Mouse (Mus musculus): Measurements from ENCODE around the gene Plppr3. TPM values are rescaled to one million over a fixed set of nuclear protein-coding genes. Genes with fewer than 3 reads are reported as not detected.
A peak's percentile ranks its signal among the peaks of the same experiment; 100 is the strongest.

Plppr3 gene
- total RNA-seq, 2 experiments from 2014 or later: 72.1 to 91.6 TPM

DNA sequence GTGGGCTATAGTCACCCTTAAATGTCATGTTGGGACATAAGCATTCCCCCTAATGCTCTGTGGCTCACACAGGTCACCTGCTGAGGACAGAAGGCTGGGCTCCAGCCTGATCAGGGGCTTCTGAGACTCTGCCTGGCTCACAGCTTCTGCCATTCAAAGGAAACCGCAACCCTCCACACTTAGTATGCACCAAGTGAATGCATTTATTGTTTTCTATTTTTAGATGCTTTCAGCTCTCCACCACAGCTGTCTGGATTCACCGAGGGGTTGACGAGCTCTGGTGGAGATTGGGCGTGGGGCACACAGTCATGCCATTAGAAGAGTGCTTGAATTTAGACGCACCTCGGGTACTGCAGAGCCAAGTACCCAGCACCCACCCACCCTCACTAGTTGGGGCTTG, 1.1 kb downstream of the Plppr3 start:
- no peak for ATAC-seq (replicated peaks; ENCODE audit: poor library complexity, severe bottlenecking)

DNA sequence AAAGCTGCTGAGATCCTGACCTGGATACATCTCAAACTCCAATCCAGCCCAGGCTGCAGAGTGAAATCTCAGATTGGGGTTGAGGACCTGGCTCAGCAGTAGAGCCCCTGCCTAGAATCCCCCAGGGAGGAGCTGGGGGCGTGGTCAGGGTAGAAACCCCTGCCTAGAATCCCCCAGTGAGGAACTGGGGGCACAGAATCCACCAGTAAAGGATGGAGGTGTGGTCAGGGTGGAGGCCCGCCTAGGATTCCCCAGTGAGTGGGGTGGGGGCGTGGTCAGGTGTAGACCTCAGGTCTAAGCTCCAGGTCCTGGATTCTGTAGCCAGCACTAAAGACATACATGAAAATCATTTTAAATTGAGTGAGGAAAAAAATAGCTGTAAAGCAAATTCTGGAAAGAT, 1.6 kb downstream of the Plppr3 start:
- ATAC-seq (replicated peaks; ENCODE audit: poor library complexity, severe bottlenecking): no peak

DNA sequence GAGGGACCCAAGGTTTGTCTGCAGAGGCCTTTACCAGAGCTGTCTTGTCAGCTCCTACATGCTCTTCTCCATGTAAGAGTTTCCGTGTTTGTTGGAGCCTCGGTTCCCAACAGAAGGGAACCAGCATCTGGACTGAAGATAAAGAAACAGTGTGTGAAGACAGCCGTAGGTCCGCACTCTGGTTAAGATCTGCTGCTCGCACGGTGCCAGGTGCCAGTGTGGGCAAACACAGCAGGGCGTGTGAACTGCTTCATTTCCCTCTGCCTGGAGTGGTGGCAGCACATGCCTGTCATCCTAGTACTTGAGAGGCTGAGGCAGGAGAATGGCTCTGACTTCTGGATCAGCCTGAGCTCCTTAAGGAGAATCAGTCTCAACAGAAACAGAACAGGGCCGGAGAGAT, 2.6 kb downstream of the Plppr3 start:
- no peak for ATAC-seq (replicated peaks; ENCODE audit: poor library complexity, severe bottlenecking)

DNA sequence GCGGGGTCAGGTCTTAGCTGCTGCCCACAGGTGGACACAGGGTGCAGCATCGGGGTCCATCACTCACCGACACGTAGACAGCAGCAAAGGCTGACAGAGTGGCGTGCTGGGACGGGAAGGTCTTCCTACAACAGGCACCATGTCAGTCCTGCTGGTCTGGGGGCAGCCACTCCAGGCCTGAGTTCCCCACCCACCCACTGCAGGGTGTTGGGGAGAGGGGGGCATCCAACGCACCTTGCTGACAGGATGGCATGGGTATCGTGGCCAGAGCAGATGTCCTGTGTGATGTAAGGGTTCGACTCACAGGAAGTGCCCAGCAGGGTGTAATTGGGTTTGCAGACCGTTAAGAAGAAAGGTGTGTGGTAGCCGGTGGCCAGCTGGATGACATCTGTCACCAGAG, 7.8 kb downstream of the Plppr3 start:
- ATAC-seq (replicated peaks; ENCODE audit: poor library complexity, severe bottlenecking): no peak

DNA sequence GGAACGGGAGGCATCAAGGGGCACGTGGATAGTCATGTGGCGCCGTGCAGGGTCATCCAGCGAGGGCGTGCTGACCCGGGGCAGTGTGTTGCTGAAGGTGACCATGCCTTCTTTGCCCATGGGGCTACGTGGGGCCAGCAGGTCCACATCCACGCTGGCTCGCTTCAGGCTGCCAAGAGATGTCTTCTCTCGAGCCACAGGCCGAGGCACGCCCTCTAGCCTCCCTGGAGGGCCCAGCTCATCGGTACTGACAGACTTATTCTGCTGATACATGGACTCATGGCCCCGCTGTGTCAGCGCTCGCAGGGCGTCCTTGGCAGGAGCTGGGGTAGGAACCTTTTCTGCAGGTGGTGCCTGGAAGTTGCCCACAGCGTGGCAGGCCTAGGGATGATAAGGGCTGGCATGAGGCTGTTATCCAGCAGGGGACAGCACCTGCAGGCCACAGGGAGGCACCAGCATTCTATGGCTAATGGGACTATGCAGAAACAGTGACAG, 8.6 kb downstream of the Plppr3 start:
- peak; percentile 50 for ATAC-seq (replicated peaks; ENCODE audit: poor library complexity, severe bottlenecking)

DNA sequence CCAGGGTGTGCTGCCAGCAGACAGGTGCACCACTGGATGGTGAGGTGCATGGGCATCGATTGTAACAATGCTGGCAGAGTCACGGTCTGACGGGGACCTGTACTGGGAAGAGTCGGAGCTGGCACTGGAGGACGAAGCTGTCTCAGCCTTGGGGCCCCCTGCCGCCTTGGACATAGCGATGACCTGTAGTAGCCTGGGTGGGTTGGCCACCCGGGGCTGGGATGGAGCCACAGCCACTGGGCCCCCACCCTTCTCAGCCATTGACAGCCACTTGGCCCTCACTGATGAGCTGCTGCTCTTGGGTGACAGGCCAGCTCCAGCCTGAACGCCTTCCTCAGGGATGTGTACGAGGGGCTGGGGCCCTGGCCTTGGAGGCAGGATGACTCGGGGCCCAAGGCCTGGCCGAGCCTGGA, 9.2 kb downstream of the Plppr3 start:
- ATAC-seq (replicated peaks; ENCODE audit: poor library complexity, severe bottlenecking): 0 out of 2 replicates have a peak, but pooled peaks have one; percentile 7

DNA sequence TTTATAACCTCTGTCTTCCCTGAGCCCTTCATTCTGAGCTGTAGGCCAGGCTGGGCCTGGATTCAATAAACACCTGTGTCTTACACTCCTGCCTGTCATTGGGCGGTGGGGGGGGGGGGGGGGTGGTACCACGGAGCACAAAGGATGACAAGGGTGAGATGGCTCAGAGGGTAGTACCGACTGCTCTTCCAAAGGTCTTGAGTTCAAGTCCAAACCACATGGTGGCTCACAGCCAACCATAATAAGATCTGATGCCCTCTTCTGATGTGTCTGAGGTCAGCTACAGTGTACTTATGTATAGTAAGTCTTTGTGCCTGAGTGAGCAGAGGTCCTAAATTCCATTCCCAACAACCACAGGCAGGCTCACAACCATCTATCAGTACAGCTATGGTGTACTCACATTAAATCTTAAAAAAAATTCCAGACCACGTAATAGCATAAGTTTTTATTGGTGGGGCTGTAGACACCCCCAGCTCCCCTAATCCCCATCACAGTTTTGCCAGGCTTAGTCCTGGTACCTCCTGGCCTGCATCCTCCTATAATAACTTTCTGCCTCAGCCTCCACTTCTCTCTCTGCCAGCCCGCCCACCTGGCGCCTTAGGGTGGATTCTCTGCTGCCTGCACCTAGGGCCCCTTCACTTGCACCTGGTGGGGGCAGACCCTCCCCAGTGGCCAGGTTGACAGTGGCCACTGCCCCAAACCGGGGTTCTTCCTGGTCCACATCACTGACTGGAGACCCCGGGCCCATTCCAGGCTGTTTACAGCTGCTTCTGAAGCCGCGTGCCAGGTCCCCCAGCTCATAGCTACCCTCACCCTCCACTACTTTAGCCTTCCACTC, 9.9 kb downstream of the Plppr3 start:
- no peak for ATAC-seq (replicated peaks; ENCODE audit: poor library complexity, severe bottlenecking)

DNA sequence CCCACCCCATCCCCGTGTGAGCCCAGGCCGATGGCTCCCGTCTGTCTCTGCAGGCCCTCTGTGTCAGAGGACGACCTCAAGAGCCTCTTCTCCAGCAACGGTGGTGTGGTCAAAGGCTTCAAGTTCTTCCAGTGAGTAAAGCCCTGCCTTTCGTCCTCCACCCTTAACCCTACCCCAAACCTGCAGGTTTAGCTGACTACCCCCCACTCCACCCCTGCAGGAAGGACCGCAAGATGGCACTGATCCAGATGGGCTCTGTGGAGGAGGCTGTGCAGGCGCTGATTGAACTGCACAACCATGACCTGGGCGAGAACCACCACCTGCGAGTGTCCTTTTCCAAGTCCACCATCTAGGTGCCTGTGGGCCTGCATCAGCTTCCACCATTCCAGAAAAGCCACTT, 11.5 kb downstream of the Plppr3 start:
- no peak for ATAC-seq (replicated peaks; ENCODE audit: poor library complexity, severe bottlenecking)

DNA sequence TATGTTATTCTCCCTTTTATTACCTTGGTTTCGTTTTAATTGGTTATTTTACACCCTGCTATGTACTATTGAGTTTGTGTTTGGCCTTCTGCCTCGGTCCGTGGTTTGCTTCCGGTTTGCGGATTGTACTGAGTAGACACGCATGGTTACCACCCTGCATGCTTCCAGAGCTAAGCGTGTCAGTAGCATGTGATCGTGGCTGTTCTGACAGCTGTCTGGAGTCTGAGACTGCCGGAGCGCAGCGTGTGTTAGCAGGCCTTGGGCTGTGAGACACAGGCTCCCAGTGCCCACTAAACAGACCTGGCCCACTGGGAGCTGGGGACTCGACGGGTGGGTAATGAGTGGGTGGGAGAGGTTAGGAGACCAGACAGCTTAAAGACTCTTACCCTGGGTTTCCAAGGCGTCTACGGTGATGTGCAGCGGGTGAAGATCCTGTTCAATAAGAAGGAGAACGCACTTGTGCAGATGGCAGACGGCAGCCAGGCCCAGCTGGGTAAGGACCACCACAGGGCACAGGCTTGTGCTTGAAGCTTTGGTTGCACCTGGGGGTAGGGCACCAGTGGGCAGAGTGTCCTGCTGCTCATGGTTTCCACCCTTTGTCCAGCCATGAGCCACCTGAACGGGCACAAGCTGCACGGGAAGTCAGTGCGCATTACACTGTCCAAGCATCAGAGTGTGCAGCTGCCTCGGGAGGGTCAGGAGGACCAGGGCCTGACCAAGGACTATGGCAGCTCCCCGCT, 12.2 kb downstream of the Plppr3 start:
- ATAC-seq (replicated peaks; ENCODE audit: poor library complexity, severe bottlenecking): no peak

DNA sequence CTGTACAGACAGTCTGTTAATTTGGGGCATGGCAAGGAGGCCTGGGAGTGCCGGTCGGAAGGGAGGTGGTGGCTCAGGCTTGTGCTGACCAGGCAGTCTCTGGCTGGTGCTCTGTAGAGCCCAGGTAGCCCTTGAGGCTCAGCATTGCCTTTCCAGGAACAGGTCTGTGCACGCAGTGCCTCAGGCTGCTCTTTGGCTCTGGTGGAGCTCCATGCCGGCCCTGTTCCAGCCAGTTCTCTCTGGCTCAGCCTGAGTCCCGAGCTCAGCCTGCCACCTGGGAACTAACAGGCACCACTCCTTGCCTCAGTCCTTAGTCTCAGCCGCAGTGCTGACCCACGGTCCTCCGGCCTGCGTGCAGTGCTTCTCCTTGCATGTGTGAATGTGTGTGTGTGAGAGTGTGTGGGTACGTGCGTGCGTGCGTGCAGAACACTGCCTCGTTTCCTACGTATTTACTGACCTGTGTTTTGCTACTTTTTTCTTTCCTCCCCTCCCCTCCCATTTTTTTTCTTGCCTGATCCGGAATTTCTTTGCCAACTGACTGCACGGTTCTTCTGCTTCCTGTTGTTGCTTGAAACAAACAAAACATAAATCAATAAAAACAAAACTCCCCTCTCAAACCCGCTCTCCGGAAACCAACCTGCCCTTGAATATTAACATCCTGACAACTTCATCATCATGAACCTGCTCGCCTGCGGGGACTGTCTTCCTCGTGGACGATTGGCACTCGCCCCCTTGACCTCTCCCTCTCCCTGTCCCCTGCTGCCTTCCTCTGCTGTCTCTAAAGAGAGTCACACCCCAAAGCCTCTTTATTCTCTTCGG, 13.0 kb downstream of the Plppr3 start:
- ATAC-seq (replicated peaks; ENCODE audit: poor library complexity, severe bottlenecking): no peak

DNA sequence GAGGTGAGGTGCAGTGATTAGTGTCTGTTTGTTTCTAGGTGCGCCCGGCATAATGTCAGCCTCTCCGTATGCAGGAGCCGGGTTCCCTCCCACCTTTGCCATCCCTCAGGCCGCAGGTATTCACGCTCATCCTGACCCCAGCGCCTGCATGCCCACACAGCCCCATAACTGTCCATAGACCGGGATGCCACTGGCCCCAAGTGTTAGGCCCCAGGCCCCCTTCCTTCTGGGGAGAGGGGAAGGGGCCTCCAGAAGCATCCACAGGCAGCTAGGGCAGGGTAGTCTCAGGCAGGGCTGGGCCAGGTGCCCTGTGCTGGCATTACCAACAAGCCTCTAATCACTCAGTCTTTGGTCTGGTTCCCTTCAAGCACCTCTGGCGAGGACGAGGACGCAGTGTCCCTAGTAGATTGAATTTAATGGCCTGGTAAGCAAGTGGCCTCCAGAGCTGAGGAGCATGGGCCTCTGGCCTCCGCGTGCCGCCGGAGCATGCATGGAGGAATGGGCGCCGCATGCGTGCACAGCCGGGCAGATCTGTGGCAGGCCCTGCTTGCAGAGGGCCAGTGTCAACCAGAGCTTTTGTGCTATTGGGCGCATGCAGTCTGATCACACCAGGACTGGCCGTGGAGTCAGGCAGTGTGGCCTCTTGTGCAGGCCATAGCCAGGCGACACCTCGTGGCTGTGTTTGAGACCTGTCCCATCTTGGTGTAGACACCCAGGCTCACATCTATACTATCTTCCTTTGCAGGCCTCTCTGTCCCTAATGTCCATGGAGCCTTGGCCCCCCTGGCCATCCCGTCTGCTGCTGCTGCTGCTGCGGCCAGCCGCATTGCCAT, 14.1 kb downstream of the Plppr3 start:
- no peak for ATAC-seq (replicated peaks; ENCODE audit: poor library complexity, severe bottlenecking)

DNA sequence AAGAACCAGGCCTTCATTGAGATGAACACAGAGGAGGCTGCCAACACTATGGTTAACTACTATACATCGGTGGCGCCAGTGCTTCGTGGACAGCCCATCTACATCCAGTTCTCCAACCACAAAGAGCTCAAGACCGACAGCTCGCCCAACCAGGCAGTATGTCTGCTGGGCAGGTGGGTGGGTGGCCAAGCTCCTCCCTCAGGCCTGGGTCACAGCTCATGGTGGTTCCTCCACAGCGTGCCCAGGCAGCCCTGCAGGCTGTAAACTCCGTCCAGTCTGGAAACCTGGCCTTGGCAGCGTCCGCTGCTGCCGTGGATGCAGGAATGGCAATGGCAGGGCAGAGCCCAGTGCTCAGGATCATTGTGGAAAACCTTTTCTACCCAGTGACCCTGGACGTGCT, 15.3 kb downstream of the Plppr3 start:
- ATAC-seq (replicated peaks; ENCODE audit: poor library complexity, severe bottlenecking): no peak

DNA sequence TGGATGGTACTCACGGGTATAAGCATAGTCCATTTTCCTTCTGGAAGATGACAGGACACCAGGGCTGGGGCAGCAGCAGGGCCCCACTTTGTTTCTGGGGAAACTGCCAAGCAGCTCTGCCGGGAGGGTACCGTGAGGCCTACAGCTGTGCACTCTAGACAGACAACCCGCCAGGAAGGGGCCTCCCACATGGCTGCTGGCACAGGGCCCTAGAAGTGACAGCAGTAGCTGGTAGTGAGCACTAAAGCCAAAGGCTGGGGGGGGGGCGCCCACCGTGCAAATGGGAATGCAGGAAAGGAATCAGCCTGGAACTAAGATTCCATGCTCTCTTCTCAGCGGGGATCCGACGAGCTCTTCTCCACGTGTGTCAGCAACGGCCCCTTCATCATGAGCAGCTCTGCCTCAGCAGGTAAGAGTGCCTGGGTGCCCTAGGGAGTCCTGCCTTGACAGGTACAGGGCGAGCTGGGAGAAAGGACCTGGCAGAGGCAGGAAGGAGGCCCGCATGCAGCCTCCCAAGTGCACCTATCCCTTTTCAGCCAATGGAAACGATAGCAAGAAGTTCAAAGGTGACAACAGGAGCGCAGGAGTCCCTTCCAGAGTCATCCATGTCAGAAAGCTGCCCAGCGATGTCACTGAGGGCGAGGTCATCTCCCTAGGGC, 15.9 kb downstream of the Plppr3 start:
- no peak for ATAC-seq (replicated peaks; ENCODE audit: poor library complexity, severe bottlenecking)

DNA sequence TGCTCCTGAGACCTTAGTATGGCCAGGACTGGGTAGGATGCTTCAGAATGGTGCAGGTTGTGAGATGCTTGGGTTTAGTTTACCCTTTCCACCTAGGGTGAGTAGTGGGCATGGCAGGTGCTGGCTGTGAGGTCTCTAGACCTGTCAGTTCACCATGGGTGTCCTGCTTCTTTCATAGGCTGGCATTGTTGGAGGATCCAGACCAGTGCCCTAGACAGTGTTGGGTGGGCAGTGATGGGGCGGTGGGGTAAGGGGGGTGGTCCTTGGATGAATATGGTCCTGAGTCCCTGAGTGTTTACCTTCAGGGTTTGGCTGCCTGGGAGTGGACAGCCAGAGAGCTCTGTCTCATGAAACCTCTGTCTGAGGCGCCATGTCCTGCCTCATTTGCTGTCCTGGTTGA, 16.5 kb downstream of the Plppr3 start:
- no peak for ATAC-seq (replicated peaks; ENCODE audit: poor library complexity, severe bottlenecking)

DNA sequence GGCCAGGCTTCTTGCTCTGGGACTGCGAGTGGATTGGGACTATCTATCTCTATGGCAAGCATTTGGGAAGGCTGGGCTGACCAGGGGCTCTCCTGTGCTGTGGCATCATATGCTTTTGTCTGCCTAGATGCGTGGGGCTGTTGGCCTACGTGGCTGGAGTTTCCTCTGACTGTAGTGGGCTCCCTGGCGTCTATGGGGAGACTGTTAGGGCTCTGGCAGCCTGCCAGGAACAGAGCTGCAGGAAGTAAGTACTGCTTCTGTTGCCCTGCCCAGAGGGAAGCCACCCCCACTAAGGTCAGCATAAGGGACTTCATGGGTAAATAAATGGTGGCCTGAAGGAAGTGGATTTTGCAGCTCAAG, 17.0 kb downstream of the Plppr3 start:
- peak; percentile 19 for ATAC-seq (replicated peaks; ENCODE audit: poor library complexity, severe bottlenecking)

DNA sequence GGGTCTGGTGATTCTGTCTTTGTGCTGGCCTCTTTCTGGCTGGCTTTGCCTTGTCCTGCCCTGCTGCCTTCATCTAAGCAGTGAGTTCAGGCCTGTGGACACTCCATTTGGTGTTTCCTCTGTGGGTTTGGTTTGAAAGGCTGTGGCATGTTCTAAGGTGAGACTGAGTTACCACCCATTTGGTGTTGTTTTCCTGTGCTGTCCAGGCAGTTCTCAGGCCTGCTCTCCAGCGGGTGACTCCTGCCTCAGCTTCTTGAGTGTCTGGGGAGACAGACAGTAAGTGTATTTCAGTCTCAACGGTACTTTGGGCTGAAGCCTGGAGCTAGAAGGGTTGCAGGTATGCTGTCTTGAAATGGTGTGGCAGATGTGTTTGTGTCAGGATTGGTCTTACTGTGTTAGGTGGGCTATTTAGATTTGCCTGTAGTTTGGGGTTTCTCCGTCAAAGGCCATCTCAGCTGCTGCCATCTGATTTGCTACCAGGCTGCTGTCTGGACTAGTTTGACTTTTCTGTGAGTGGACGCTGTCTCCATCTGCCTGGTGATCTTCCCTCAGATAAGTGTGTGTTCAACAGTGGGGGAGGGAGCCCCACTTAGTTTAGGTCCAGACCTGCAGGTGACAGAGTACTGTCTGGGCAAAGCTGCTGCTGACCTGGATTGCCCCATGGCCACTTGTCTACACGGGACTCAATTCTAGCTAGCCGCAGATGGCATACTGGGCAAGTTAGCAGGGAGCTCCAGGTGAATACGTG, 17.6 kb downstream of the Plppr3 start:
- no peak for ATAC-seq (replicated peaks; ENCODE audit: poor library complexity, severe bottlenecking)

DNA sequence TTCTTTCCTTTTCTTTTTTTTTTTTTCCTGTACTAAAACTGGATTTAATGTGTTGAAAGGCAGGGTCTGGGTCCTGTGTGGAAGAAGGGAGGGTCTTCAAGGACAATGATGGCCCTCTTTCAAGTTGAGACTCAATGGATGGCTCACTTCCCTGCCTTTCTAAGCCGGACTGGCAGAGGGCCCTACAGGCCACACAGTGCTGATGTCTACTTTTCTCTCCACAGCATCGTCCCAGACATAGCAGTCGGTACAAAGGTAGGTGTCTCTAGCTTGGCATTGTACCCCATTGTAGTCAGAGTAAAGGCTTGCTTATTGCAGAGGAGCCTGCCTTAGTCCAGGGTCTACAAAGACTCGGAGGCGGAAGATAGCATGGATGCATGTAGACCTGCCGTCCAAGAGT, 18.2 kb downstream of the Plppr3 start:
- no peak for ATAC-seq (replicated peaks; ENCODE audit: poor library complexity, severe bottlenecking)

DNA sequence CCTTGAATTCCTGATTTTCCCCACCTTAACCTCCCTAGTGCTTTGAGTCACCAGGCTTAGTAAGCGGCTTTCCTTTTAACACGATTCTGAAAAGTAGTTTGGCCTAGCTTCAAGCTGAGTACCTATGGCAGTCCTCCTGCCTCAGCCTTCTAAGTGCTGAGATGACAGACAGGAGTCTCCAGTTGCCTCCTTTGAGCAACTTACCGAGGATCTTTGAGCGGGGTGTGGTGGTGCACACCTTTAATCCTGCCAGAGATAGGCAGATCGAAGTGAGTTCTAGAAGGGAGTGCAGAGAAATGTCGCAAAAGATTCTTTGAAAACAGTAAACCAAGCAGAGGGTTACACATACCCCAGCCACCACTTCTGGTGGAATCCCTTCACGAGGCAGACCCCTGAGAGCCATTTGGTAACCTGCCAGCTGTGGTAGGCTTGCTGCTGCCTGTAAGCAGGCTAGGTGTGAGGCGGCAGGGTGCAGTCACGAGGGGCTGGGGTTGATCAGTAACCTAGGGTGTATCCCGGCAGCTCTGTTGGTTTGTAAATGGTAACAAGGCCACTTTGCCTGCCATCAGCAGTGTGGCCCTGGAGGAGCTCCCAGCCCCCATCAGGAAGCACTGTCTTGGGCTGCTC, 18.8 kb downstream of the Plppr3 start:
- no peak for ATAC-seq (replicated peaks; ENCODE audit: poor library complexity, severe bottlenecking)

Measured in granulocyte monocyte progenitor cell, adult 5-6 weeks (primary cell).